Mouse (Mus musculus) hindbrain, embryonic 14.5 days (tissue): Measurements from ENCODE around the gene Babam2. TPM values are rescaled to one million over a fixed set of nuclear protein-coding genes. Genes with fewer than 3 reads are reported as not detected.

Experiments used
- ATAC-seq: fragments of 200-750 bp; cut with Nextera tagmentation; 2 replicates; pipeline ENCODE4 v1.8.0; 2017; ENCODE audit warnings: moderate number of reproducible peaks, mild to moderate bottlenecking, moderate TSS enrichment, moderate library complexity; ENCODE audit not compliant: low FRiP score
- DNase-seq: peaks from one replicate; pipeline ENCODE4 v3.0.0-alpha.2; 2015; ENCODE audit warnings: low spot score
- H3K27ac ChIP-seq: fragments of 300-500 bp; sonication (generic); 2 replicates; pipeline ENCODE4 v1.5.1; 2014; ENCODE audit warnings: mild to moderate bottlenecking, moderate library complexity
- H3K27me3 ChIP-seq: fragments of 300-500 bp; sonication (generic); 2 replicates; pipeline ENCODE4 v1.6.1; 2014; ENCODE audit warnings: mild to moderate bottlenecking, low read length, mixed read lengths; ENCODE audit not compliant: control insufficient read depth, insufficient read depth
- H3K36me3 ChIP-seq: fragments of 300-500 bp; sonication (generic); replicated peaks from 2 replicates; pipeline ENCODE4 v1.6.1; 2014; ENCODE audit not compliant: control insufficient read depth, insufficient read depth
- H3K4me1 ChIP-seq: fragments of 300-500 bp; sonication (generic); replicated peaks from 2 replicates; pipeline ENCODE4 v1.6.1; 2014; ENCODE audit warnings: antibody characterized with exemption, low read length, mixed read lengths; ENCODE audit not compliant: control insufficient read depth, insufficient read depth
- H3K4me2 ChIP-seq: fragments of 300-500 bp; sonication (generic); replicated peaks from 2 replicates; pipeline ENCODE4 v1.6.1; 2014; ENCODE audit warnings: mild to moderate bottlenecking, moderate library complexity
- H3K4me3 ChIP-seq: fragments of 300-500 bp; sonication (generic); replicated peaks from 2 replicates; pipeline ENCODE4 v1.5.1; 2014; ENCODE audit warnings: mild to moderate bottlenecking, low read length
- H3K9ac ChIP-seq: fragments of 300-500 bp; sonication (generic); 2 replicates; pipeline ENCODE4 v1.6.1; 2014
- H3K9me3 ChIP-seq: fragments of 300-500 bp; sonication (generic); 2 replicates; pipeline ENCODE4 v1.6.1; 2016; ENCODE audit warnings: low read length; ENCODE audit not compliant: control insufficient read depth
- WGBS: fragments of 180-500 bp; shearing (Covaris S2); extraction: QIAGEN DNeasy Blood & Tissue Kit; methylation state at CpG from one replicate; pipeline ENCODE4 v1.1.7; 2014; 5-methylcytosine and 5-hydroxymethylcytosine counted together
- polyA plus RNA-seq: library from polyadenylated mRNA; unstranded; fragments of >200 nt; fragmentation: Nextera tagmentation; extraction: Ambion mirVana; gene quantifications from 2 replicates; pipeline ENCODE4 v1.2.1, GENCODE M21; 2014

Gene Babam2
- polyA plus RNA-seq, 1 experiment from 2014 or later: 39.8 TPM

DNA sequence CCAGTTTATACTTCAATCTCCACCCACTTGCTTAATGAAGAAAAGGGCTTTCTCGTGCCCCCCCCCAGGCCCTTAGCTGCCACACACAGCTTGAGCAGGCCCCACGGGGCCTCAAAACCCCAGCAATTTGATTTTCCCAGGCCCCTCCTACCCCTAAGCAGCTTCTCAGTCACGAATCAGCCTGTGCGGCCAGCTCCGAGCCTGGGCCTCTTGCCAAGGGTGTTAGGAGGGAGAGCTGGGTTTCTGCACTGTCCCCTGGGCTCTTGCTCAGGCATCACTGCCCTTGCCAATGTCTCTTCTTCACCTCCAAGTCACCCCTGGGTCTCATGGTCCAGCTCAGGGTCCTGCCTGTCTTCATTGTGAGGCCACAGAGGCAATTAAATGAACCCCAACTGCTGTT, 405.0 kb downstream of the Babam2 start:
- peak; percentile 45; the same call in 1 of the 2 replicates for ATAC-seq
- Histone ChIP-seq H3K27me3 (no peaks in the 10 kb centered on the region), H3K27ac (no peak overlapping the region), H3K4me1 (no peaks in the 10 kb centered on the region), H3K9ac (no peak overlapping the region), H3K36me3 (no peaks in the 10 kb centered on the region), H3K4me2 (no peak overlapping the region), H3K4me3 (no peak overlapping the region), H3K9me3 (no peaks in the 10 kb centered on the region)
- 35% methylated on average over 5 of the region's 5 CpGs for WGBS
- DNase-seq: peak; percentile 58

DNA sequence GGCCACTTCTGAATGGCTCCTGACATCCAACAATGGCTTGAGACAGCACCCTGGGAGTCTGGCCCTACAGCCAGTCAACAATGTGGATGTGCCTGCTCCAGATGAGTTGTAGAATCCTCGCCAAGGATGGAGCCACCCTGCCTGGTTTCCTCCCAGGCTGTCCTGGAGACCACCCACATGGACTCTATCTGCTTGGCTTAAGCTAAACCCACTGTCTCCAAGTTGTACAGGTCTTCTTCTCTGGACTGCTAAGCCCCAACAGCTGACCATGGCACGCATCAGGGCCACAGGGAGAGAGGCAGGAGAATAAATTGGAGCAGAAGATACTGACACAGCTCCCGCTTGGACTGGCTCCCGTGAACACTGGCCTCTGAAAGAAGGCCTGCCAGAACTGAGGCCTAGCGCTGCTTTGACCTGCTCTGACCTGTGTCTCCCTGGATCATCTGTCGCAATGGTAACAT, 405.5 kb downstream of the Babam2 start:
- Histone ChIP-seq H3K4me2 (no peak overlapping the region), H3K9me3 (no peaks in the 10 kb centered on the region), H3K4me1 (no peaks in the 10 kb centered on the region), H3K9ac (no peak overlapping the region), H3K36me3 (no peaks in the 10 kb centered on the region), H3K4me3 (no peak overlapping the region), H3K27me3 (no peaks in the 10 kb centered on the region), H3K27ac (no peak overlapping the region)
- ATAC-seq (no peak), DNase-seq (no peak)
- WGBS: 81% methylated on average over 6 of the region's 6 CpGs

DNA sequence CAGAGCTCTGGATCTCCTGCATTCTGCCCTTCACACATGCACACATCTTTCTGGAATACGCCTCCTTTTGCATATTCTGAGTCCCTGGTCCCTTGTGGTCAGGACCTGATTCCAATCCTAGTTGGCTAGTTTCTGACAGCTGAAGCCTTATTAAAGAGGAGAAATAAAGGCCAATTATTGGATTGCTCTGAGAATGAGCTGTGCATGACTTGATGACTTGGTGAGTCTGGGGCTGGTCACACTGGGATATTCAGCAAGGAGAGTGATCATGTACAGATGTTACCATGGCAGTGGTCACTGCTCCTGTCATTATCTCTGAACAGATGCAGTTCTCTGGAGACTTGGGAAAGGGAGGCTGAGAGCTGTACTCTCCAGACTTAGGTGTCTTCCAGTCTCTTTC, 406.1 kb downstream of the Babam2 start:
- ATAC-seq (no peak), DNase-seq (no peak)
- Histone ChIP-seq H3K9me3 (no peaks in the 10 kb centered on the region), H3K4me1 (no peaks in the 10 kb centered on the region), H3K9ac (no peak overlapping the region), H3K36me3 (no peaks in the 10 kb centered on the region), H3K4me2 (no peak overlapping the region), H3K4me3 (no peak overlapping the region), H3K27me3 (no peaks in the 10 kb centered on the region), H3K27ac (no peak overlapping the region)
- WGBS: 90% methylated on average over 1 of the region's 1 CpGs

DNA sequence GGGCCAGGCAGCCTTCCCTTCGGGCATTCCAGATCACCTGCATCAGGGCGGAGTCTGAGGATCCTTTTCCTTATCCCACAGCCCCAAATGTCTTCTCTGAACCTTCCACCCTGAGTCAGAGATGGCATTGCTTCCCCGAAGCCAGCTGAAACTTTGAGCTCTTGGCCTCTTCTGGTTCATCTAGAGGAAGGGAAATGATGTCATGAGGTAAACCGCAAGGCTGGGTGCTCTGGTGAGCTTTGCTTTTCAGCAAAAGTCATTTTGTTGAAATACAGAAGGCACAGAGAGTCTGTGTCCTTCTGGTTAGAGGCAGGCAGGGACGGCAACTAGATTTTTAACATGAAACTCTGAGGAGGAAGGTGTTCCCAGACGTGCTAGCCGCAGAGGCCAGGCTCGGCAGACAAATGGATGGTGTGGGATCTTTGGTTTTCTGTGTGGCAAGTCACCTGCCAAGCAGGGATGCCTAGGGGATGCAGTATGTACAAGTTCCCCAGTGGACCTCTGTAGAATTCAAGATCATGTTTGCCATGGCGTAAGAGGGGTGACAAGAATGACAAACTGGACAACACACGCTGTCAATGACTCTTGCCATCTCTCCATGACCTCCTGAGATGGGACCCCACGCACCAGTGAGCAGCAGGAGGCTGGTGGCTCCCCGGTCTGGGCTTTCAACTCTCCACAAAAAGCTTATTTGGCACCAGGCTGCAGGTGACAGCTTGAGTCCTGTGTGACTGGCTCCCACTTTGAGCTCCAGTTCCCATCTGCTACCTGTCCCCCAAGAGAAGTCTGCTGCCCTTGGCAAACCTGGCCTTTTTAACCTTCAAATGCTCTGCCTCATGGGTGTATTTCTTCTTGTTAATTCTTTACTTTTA, 406.9 kb downstream of the Babam2 start:
- no peak for DNase-seq
- no peaks in the 10 kb centered on the region for H3K27me3 ChIP-seq
- no peaks in the 10 kb centered on the region for H3K36me3 ChIP-seq
- no peak overlapping the region for H3K9ac ChIP-seq
- 86% methylated on average over 12 of the region's 12 CpGs for WGBS
- H3K27ac ChIP-seq: no peak overlapping the region
- no peaks in the 10 kb centered on the region for H3K4me1 ChIP-seq
- no peaks in the 10 kb centered on the region for H3K9me3 ChIP-seq
- no peak for ATAC-seq
- no peak overlapping the region for H3K4me2 ChIP-seq
- no peak overlapping the region for H3K4me3 ChIP-seq

DNA sequence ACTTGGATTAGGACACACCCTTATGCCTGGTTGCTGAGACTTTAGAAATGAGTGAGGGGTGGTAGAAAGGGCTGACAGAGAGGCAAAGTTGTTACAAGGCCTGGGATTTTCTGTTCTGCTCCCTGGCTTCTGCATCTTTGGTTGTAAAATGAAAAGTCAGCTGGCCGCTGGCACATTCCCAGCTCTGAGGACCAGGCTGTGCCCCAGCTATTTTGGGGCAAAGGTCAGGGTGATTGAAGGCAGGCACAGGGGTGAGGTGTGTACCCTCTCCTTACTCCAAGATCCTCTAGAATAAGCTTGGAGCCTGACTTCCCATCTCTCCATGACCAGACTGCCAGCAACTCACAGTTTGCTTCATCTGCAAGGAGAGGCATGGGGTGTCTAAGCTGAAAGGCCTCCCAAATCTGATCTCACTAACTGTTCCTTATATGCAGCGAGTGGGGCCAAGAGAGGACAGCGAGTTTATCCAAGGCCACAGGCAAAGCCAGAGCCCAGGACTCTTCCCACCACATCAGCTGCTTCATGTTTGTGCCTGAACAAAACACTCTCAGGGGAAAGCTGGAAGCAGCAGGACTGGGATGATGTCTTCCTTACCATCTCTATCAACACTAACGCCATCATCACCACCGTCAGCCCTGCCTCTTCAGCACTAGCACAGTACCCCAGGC, 409.1 kb downstream of the Babam2 start:
- WGBS: 86% methylated on average over 5 of the region's 5 CpGs
- Histone ChIP-seq H3K4me3 (no peak overlapping the region), H3K4me2 (no peak overlapping the region), H3K27me3 (no peaks in the 10 kb centered on the region), H3K4me1 (no peaks in the 10 kb centered on the region), H3K36me3 (no peaks in the 10 kb centered on the region), H3K9me3 (no peaks in the 10 kb centered on the region), H3K9ac (no peak overlapping the region), H3K27ac (no peak overlapping the region)
- DNase-seq: no peak
- ATAC-seq: no peak

DNA sequence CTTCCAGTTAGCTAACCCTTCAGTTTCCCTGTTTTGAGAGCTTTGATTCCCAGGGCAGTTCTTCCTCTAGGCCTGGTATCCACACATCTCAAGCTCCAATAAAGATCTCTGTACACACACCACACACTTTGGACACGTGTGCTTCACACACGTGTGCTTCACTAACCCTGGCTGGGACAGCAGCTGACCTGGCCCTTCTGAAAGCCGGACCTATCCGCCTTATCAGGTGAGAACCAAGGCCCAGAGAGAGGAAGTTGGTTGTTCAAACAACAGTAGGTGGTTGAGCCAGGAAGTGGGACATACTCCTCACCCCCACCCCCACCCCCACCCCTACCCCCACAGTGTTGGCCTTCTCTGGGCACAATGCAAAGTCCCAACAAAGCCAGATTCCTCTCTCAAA, 413.2 kb downstream of the Babam2 start:
- Histone ChIP-seq H3K27me3 (no peaks in the 10 kb centered on the region), H3K36me3 (no peaks in the 10 kb centered on the region), H3K9me3 (no peaks in the 10 kb centered on the region), H3K4me2 (no peak overlapping the region), H3K9ac (no peak overlapping the region), H3K27ac (no peak overlapping the region), H3K4me3 (no peak overlapping the region), H3K4me1 (no peaks in the 10 kb centered on the region)
- no peak for ATAC-seq
- no peak for DNase-seq
- WGBS: 92% methylated on average over 4 of the region's 4 CpGs

DNA sequence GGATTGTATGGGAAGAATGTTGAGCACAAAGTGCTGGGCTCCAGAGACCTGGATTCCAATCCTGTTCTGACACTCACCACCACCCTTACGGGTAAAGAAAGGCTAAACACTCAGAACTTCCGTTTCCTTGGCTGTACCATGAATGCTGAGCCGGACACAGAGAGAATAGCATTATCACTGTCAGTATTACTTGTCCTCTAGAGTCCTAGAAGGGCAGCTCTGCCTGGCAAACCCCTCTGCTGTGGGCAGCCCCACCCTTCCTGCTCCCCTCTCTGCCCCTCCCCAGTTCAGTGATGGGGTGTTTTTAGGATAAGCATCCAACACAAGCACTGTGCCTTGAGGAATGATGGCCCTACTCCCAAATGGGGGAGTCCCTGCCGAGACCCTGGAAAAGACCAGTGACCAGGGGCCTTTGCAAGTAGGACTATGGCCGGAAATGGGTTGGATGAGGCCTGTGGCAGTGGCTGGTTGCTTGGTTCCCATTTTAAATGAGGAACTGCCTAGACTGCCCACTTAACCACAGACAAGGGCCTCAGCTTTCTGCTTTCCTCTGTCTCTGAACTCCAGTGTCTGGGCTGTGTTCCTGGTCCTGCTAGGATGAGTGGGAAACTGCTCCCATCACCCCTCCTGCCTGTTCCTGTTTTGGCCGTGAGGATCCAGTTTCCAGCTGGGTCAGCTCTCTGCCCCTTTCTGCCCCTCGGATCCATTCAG, 414.9 kb downstream of the Babam2 start:
- no peak overlapping the region for H3K27ac ChIP-seq
- H3K9ac ChIP-seq: no peak overlapping the region
- ATAC-seq: no peak
- H3K9me3 ChIP-seq: no peaks in the 10 kb centered on the region
- no peaks in the 10 kb centered on the region for H3K4me1 ChIP-seq
- H3K4me2 ChIP-seq: no peak overlapping the region
- H3K4me3 ChIP-seq: no peak overlapping the region
- WGBS: 79% methylated on average over 7 of the region's 7 CpGs
- no peak for DNase-seq
- H3K27me3 ChIP-seq: no peaks in the 10 kb centered on the region
- no peaks in the 10 kb centered on the region for H3K36me3 ChIP-seq

DNA sequence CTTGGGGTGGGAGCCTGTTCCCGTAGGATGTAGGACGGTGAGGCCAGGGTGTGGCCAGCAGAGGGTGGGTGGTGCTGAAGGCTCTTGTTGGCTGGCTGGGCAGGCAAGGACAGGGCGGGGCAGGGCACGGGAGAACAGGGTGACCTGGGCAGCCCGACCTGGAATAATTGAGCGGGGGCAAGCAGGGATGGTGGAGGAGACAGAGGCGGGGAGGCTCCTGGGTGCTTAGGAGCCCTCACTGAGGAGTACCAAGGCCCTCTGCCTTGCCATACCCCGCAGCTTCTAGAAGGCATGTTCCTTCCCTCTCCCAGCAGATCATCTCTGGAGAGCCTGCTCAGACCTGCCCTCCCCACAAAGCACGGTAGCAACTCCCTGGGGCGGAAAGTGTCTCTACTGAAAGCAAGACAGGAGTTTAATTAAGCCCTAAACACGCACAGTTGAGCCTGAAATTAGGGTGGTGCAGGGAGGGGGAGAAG, 423.5 kb downstream of the Babam2 start:
- Histone ChIP-seq H3K4me3 (no peak overlapping the region), H3K36me3 (no peaks in the 10 kb centered on the region), H3K9me3 (no peaks in the 10 kb centered on the region), H3K4me1 (no peaks in the 10 kb centered on the region), H3K4me2 (no peak overlapping the region), H3K27ac (no peak overlapping the region), H3K9ac (no peak overlapping the region), H3K27me3 (no peaks in the 10 kb centered on the region)
- DNase-seq (no peak), ATAC-seq (no peak)
- WGBS: 51% methylated on average over 11 of the region's 11 CpGs

DNA sequence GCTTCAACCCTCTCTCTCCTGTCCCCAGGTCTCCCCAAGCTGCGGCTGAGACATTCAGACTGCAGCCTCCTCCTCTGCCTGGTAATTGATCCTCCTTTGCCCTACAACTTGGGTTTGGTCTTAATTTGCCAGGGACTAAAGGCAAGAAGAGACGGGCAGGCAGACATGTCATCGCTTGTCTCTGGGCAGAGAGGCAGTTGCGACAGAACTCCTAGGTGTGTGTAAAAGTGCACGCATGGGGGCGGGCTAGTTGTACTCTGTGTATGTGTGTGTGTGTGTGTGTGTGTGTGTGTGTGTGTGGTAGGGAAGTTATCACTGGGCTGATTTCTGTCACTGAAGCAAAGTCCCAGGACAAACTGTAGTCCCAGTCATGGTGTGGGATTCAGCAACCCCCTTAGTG, 424.5 kb downstream of the Babam2 start:
- no peak for ATAC-seq
- H3K4me3 ChIP-seq: no peak overlapping the region

More for the DNA sequence above, 424.5 kb downstream of the Babam2 start:
- Histone ChIP-seq H3K27ac (no peak overlapping the region), H3K9me3 (no peaks in the 10 kb centered on the region), H3K27me3 (no peaks in the 10 kb centered on the region), H3K9ac (no peak overlapping the region), H3K36me3 (no peaks in the 10 kb centered on the region), H3K4me1 (no peaks in the 10 kb centered on the region), H3K4me2 (no peak overlapping the region)
- DNase-seq: no peak
- WGBS: 88% methylated on average over 6 of the region's 6 CpGs
